Mouse (Mus musculus): ENCODE data around the gene Sytl5.

DNA sequence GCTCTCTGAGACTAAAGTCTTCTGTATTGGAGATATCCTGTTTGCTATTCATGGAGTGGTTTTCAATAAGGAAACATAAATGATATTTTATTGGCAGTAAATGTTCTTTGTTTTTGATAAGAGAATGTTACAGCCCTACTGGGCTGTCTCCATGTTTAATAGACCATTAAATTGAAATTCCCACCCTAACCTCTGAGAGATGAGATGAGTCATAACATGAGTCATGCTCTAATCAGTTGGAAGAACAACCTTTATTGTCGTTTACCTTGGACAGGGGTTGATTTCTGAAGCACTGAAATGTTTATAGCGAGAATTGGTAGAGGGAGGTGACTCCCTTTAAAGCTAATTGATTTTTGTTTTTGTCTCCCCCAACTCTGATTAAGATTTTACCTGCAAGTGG is 24.1 kb downstream of the Sytl5 start:
- no peak for TF ChIP-seq ZC3H11A (IDR thresholded peaks at IDR 0.05; ENCODE audit: borderline replicate concordance, low read depth, low read length)
- no peak for TF ChIP-seq MAFK (IDR thresholded peaks at IDR 0.05; ENCODE audit: insufficient read depth, low read depth, low read length)
